Mouse (Mus musculus) forebrain, embryonic 14.5 days (tissue): ENCODE measurements around the gene Tktl2. TPM values are rescaled to one million over a fixed set of nuclear protein-coding genes. Genes with fewer than 3 reads are reported as not detected.

Source experiments
- ATAC-seq: fragments of 200-750 bp; cut with Nextera tagmentation; 2 replicates; pipeline ENCODE4 v1.8.0; 2017; ENCODE audit warnings: mild to moderate bottlenecking, moderate library complexity
- DNase-seq: peaks from one replicate; pipeline ENCODE4 v3.0.0-alpha.2; 2015; ENCODE audit warnings: low spot score
- H3K27ac ChIP-seq: fragments of 300-500 bp; sonication (generic); 2 replicates; pipeline ENCODE4 v1.5.1; 2014; ENCODE audit warnings: low read depth, mild to moderate bottlenecking, control low read depth, low read length, moderate library complexity
- H3K27me3 ChIP-seq: fragments of 300-500 bp; sonication (generic); replicated peaks from 2 replicates; pipeline ENCODE4 v1.6.1; 2014; ENCODE audit warnings: low read length, control low read depth, mixed read lengths; ENCODE audit not compliant: control insufficient read depth, insufficient read depth
- H3K36me3 ChIP-seq: fragments of 300-500 bp; sonication (generic); 2 replicates; pipeline ENCODE4 v1.6.1; 2014; ENCODE audit warnings: low read length, control low read depth; ENCODE audit not compliant: control insufficient read depth, insufficient read depth
- H3K4me1 ChIP-seq: fragments of 300-500 bp; sonication (generic); 2 replicates; pipeline ENCODE4 v1.6.1; 2014; ENCODE audit warnings: antibody characterized with exemption, low read length, control low read depth; ENCODE audit not compliant: control insufficient read depth, insufficient read depth
- H3K4me2 ChIP-seq: fragments of 300-500 bp; sonication (generic); 2 replicates; pipeline ENCODE4 v1.6.1; 2014; ENCODE audit warnings: mild to moderate bottlenecking, control low read depth, low read length
- H3K4me3 ChIP-seq: fragments of 300-500 bp; sonication (generic); 2 replicates; pipeline ENCODE4 v1.5.1; 2014; ENCODE audit warnings: low read depth, low read length, control low read depth
- H3K9ac ChIP-seq: fragments of 300-500 bp; sonication (generic); 2 replicates; pipeline ENCODE4 v1.6.1; 2014; ENCODE audit warnings: mild to moderate bottlenecking, low read length, control low read depth, moderate library complexity
- H3K9me3 ChIP-seq: fragments of 300-500 bp; sonication (generic); replicated peaks from 2 replicates; pipeline ENCODE4 v1.6.1; 2016; ENCODE audit warnings: low read length, control low read depth, mixed read lengths; ENCODE audit not compliant: control insufficient read depth
- WGBS: fragments of 180-500 bp; shearing (Covaris S2); extraction: QIAGEN DNeasy Blood & Tissue Kit; methylation state at CpG from one replicate; pipeline ENCODE4 v1.1.7; 2014; 5-methylcytosine and 5-hydroxymethylcytosine counted together
- polyA plus RNA-seq: library from polyadenylated mRNA; unstranded; fragments of >200 nt; fragmentation: Nextera tagmentation; extraction: Ambion mirVana; gene quantifications from 2 replicates; pipeline ENCODE4 v1.2.1, GENCODE M21; 2014

Tktl2 gene
- polyA plus RNA-seq, 1 experiment from 2014 or later = not detected

- Histone ChIP-seq H3K4me3 (no peak overlapping the region), H3K27me3 (no peaks in the 10 kb centered on the region), H3K27ac (no peak overlapping the region), H3K9me3 (no peaks in the 10 kb centered on the region), H3K4me1 (no peaks in the 10 kb centered on the region), H3K36me3 (no peaks in the 10 kb centered on the region), H3K4me2 (no peak overlapping the region), H3K9ac (no peak overlapping the region)
- ATAC-seq = no peak
- DNase-seq = no peak
- 81% methylated on average over 2 of the region's 2 CpGs for WGBS
These were observed 8.2 kb upstream of the Tktl2 start for GRCm38 (mm10) chr8:66503381-66503780.

GRCm38 (mm10) chr8:66519149-66519548, 7.6 kb downstream of the Tktl2 start:
- no peaks in the 10 kb centered on the region for H3K36me3 ChIP-seq
- no peak for ATAC-seq
- H3K9me3 ChIP-seq = no peaks in the 10 kb centered on the region
- H3K4me1 ChIP-seq = no peaks in the 10 kb centered on the region
- no peak overlapping the region for H3K27ac ChIP-seq
- H3K27me3 ChIP-seq = no peaks in the 10 kb centered on the region
- 83% methylated on average over 2 of the region's 2 CpGs for WGBS
- H3K4me3 ChIP-seq = no peak overlapping the region
- DNase-seq = no peak
- H3K4me2 ChIP-seq = no peak overlapping the region
- no peak overlapping the region for H3K9ac ChIP-seq

- Histone ChIP-seq H3K9me3 (no peaks in the 10 kb centered on the region), H3K4me1 (no peaks in the 10 kb centered on the region), H3K27me3 (no peaks in the 10 kb centered on the region), H3K27ac (no peak overlapping the region), H3K4me2 (no peak overlapping the region), H3K9ac (no peak overlapping the region), H3K36me3 (no peaks in the 10 kb centered on the region), H3K4me3 (no peak overlapping the region)
- no peak for DNase-seq
- ATAC-seq = no peak
These were observed 9.0 kb downstream of the Tktl2 start for GRCm38 (mm10) chr8:66520576-66520975.

- no peak overlapping the region for H3K27ac ChIP-seq
- H3K9ac ChIP-seq = no peak overlapping the region
- no peak overlapping the region for H3K4me2 ChIP-seq
- no peaks in the 10 kb centered on the region for H3K36me3 ChIP-seq
- ATAC-seq (no peak), DNase-seq (no peak)
- H3K27me3 ChIP-seq = no peaks in the 10 kb centered on the region
- WGBS = 41% methylated on average over 7 of the region's 7 CpGs
- no peak overlapping the region for H3K4me3 ChIP-seq
- no peaks in the 10 kb centered on the region for H3K9me3 ChIP-seq
- no peaks in the 10 kb centered on the region for H3K4me1 ChIP-seq
These were observed 38.5 kb downstream of the Tktl2 start for GRCm38 (mm10) chr8:66550092-66550491.

Other genes with a start within 250 kb of the Tktl2 start
- 7.6 and 10.0 TPM in 2 replicates for gene Tma16, start 25.2 kb upstream of the Tktl2 start, polyA plus RNA-seq
- 0.38 and 0.54 TPM in 2 replicates for gene Npy5r, start 176.4 kb downstream of the Tktl2 start, polyA plus RNA-seq
- gene Npy1r, start 185.4 kb downstream of the Tktl2 start, polyA plus RNA-seq = 2.3 and 3.4 TPM in 2 replicates